In genomic region chr12:76752652-76753318, GRCm38 (mm10) we compare ENCODE assay signal across 8 mouse cellular contexts. TPM values are rescaled to one million over a fixed set of nuclear protein-coding genes. Genes with fewer than 3 reads are reported as not detected.
DNase-seq lines count a peak whose midpoint lies in the region; ATAC-seq and TF ChIP-seq lines count a peak whose summit lies in the region.

No protein-coding gene starts in this region.

- peak; percentile 66 for TF ChIP-seq CTCF in gastrocnemius, adult 2 months (IDR thresholded peaks at IDR 0.05)

- H3K4me2 ChIP-seq in midbrain, embryonic 14.5 days (ENCODE audit: low read length), result no peak overlapping the region

- DNase-seq in gastrocnemius, adult 2 months, result no peak
- no peak for DNase-seq in gastrocnemius, postnatal 10 days
- DNase-seq in 416B (ENCODE audit: low read depth), result peak; percentile 41
- peak; percentile 41 to 52 for DNase-seq in kidney, postnatal 4 days
- DNase-seq in midbrain, embryonic 14.5 days, result peak; percentile 83
- peak; percentile 74 for DNase-seq in thymus, postnatal 14 days

- intact Hi-C loops in gastrocnemius, adult 2 months (cut with DNase I), result loop anchor here (10.0 kb wide), 1 partner anchor 258 kb away; no protein-coding TSS in a partner anchor

- no peaks in the 10 kb centered on the region for H3K9me3 ChIP-seq in midbrain, embryonic 14.5 days (ENCODE audit: control insufficient read depth, low read length)

- H3K36me3 ChIP-seq in midbrain, embryonic 14.5 days (ENCODE audit: control insufficient read depth, insufficient read depth, low read length), result no peaks in the 10 kb centered on the region

- no peak overlapping the region for H3K9ac ChIP-seq in midbrain, embryonic 14.5 days (replicated peaks; ENCODE audit: low read length)

- H3K4me3 ChIP-seq in gastrocnemius, adult 2 months, result peak overlapping the region; percentile 28; the same call in 1 of the 2 replicates
- no peak overlapping the region for H3K4me3 ChIP-seq in midbrain, embryonic 14.5 days (replicated peaks; ENCODE audit: low read depth, low read length)

- no peaks in the 10 kb centered on the region for H3K27me3 ChIP-seq in midbrain, embryonic 14.5 days (ENCODE audit: control insufficient read depth, insufficient read depth, low read length)

- WGBS in midbrain, embryonic 14.5 days, result 45% methylated on average over 14 of the region's 14 CpGs

- H3K27ac ChIP-seq in gastrocnemius, adult 2 months, result no peak overlapping the region
- no peak overlapping the region for H3K27ac ChIP-seq in midbrain, embryonic 14.5 days (replicated peaks; ENCODE audit: low read depth, low read length)

- ATAC-seq in activated CD4-positive, CD25-positive, alpha-beta regulatory T cell, adult 4 months, result peak; percentile 96
- ATAC-seq in erythroblast, adult 5-6 weeks (replicated peaks; ENCODE audit: low FRiP score, poor library complexity, severe bottlenecking), result peak; percentile 90
- no peak for ATAC-seq in midbrain, embryonic 14.5 days (ENCODE audit: low FRiP score, low TSS enrichment)

- H3K4me1 ChIP-seq in midbrain, embryonic 14.5 days (ENCODE audit: control insufficient read depth, insufficient read depth, low read length), result no peaks in the 10 kb centered on the region

RNA-seq across cellular contexts. Expression of gene Churc1, which starts 12.6 kb away (rescaled TPM):
- total RNA-seq in gastrocnemius, adult 2 months (2021), result 10 to 100 TPM; 53.8 to 69.8 TPM
- 10 to 100 TPM; 48.1 to 55.1 TPM for total RNA-seq in gastrocnemius, postnatal 10 days (2021)
- polyA plus RNA-seq in activated CD4-positive, CD25-positive, alpha-beta regulatory T cell, adult 4 months (2017; shearing (Covaris generic)), result 100 to 1,000 TPM; 149 to 159 TPM
- total RNA-seq in erythroblast, adult 5-6 weeks (2015; ENCODE audit: low replicate concordance), result 2.9 and 30.9 TPM in 2 replicates
- total RNA-seq in erythroblast, adult 5-6 weeks (2017; ENCODE audit: low replicate concordance), result 14.1 and 41.3 TPM in 2 replicates
- polyA plus RNA-seq in midbrain, embryonic 14.5 days (2014; fragmentation: Nextera tagmentation; extraction: Ambion mirVana), result 103 and 129 TPM in 2 replicates

RNA-seq across cellular contexts. Expression of gene Fntb, which starts 12.6 kb away (rescaled TPM):
- 10 to 100 TPM; 11.2 to 13.3 TPM for total RNA-seq in gastrocnemius, adult 2 months (2021)
- total RNA-seq in gastrocnemius, postnatal 10 days (2021), result 10 to 100 TPM; 17.0 to 18.1 TPM
- polyA plus RNA-seq in activated CD4-positive, CD25-positive, alpha-beta regulatory T cell, adult 4 months (2017; shearing (Covaris generic)), result 10 to 100 TPM; 16.5 to 22.9 TPM
- total RNA-seq in erythroblast, adult 5-6 weeks (2015; ENCODE audit: low replicate concordance), result 45.4 and 161 TPM in 2 replicates
- 23.5 and 48.1 TPM in 2 replicates for total RNA-seq in erythroblast, adult 5-6 weeks (2017; ENCODE audit: low replicate concordance)
- 33.1 and 39.9 TPM in 2 replicates for polyA plus RNA-seq in midbrain, embryonic 14.5 days (2014; fragmentation: Nextera tagmentation; extraction: Ambion mirVana)

RNA-seq across cellular contexts. Expression of gene Sptb, which starts 42.4 kb away (rescaled TPM):
- 100 to 1,000 TPM; 141 to 172 TPM for total RNA-seq in gastrocnemius, adult 2 months (2021)
- 100 to 1,000 TPM; 102 TPM for total RNA-seq in gastrocnemius, postnatal 10 days (2021)
- polyA plus RNA-seq in activated CD4-positive, CD25-positive, alpha-beta regulatory T cell, adult 4 months (2017; shearing (Covaris generic)), result under 1 TPM; 0.28 to 0.37 TPM
- total RNA-seq in erythroblast, adult 5-6 weeks (2015; ENCODE audit: low replicate concordance), result 261 and 284 TPM in 2 replicates
- 799 and 1,028 TPM in 2 replicates for total RNA-seq in erythroblast, adult 5-6 weeks (2017; ENCODE audit: low replicate concordance)
- 4.2 TPM in 2 replicates for polyA plus RNA-seq in midbrain, embryonic 14.5 days (2014; fragmentation: Nextera tagmentation; extraction: Ambion mirVana)

RNA-seq across cellular contexts. Expression of gene Gpx2, which starts 42.6 kb away (rescaled TPM):
- not detected for total RNA-seq in gastrocnemius, adult 2 months (2021)
- not detected for total RNA-seq in gastrocnemius, postnatal 10 days (2021)
- polyA plus RNA-seq in activated CD4-positive, CD25-positive, alpha-beta regulatory T cell, adult 4 months (2017; shearing (Covaris generic)), result not detected
- total RNA-seq in erythroblast, adult 5-6 weeks (2015; ENCODE audit: low replicate concordance), result not detected in 2 replicates
- total RNA-seq in erythroblast, adult 5-6 weeks (2017; ENCODE audit: low replicate concordance), result 0.28 TPM in 1 of 2 replicates, not detected in the other
- polyA plus RNA-seq in midbrain, embryonic 14.5 days (2014; fragmentation: Nextera tagmentation; extraction: Ambion mirVana), result 0.09 TPM in 1 of 2 replicates, not detected in the other

Comparison
In these comparisons a context has a peak if more than half of its experiments do, and no peak if none do; other contexts are left out.
1. DNase-seq: peak in 416B (single experiment), kidney, postnatal 4 days (2 of 2), midbrain, embryonic 14.5 days (single experiment) and thymus, postnatal 14 days (single experiment); none in gastrocnemius, adult 2 months (single experiment) and gastrocnemius, postnatal 10 days (single experiment).